Mouse (Mus musculus): ENCODE measurements around the gene Hnrnpm. TPM values are rescaled to one million over a fixed set of nuclear protein-coding genes. Genes with fewer than 3 reads are reported as not detected.
"Not testable (repeated sequence)": the region's sequence is repeated elsewhere in the genome, so short reads cannot be mapped to it uniquely, and the experiment has no call there.

Gene Hnrnpm
- total RNA-seq (2021), result 100 to 1,000 TPM; 127 to 144 TPM

DNA sequence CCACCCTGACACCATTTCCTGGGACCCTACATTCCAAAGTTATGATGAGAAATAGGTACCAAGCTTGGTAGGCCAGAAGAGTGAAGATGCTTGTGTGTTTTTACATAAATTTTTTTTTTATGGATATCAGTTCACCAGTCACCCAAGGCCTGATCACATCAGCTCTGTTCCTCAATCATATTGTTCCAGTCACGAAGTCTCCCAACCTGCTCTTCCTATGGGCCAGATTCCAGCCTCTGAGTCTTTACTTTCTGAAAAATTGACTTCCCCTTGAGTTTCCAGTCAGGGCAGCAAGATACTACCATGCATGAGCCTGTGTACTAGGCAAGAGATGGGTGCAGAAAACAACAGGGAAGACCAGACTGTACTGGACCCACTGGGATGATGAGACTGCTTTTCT, at the start of gene Hnrnpm:
Gene Hnrnpm, minus strand, starts transcription at position 101 of the 400 bp plus-strand sequence.
- intact Hi-C loops (cut with DNase I), result loop anchor here (10.0 kb wide), 1 partner anchor 438 kb away; the partner anchor contains the start of gene Brd2
- no peak for DNase-seq

DNA sequence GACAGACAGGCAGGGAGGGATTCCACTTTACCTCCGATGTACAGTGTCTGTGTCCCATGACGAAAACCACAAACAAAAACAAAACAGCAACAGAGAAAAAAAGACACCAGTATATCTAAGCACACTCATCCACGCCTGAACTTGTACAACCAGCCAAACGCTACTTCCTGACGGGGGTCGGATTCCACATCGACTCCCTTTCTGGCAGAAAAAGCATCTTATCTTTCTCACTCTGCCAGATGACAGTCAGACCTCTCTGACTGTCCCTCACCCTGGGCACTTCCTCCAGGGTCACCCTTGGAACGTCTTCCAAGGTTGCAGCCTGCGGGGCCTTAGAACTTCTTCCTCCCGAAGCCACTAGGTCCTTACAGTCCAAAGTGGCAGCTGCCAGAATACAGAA, 46.9 kb upstream of the Hnrnpm start:
- intact Hi-C loops (cut with DNase I); DNase-seq: not testable (repeated sequence)

DNA sequence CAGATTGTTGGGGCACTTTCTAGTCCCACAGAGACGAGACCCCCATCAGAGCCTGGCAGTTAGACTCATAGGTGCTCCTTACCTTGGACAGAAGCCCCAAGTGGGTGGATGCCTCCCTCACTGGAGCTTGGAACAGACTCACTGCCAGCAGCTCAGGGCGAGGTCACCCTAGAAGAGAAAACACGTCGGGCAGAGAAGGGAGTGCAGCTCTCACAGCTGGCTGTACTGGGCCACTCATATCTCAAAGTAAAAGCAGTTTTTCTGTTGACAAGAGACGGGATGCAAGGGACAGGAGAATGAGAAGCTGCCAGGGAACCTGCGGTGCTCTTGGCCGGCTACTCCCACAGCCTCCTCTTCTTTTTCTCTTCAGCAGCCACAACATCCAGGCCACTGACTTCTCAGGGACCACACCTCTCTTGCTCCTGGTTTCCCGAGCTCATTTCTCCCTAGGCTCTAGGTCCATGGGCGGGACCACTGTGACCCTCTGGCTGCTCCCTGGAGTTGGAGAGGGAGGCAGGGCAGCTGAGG, 46.0 kb upstream of the Hnrnpm start:
- intact Hi-C loops (cut with DNase I), result not testable (repeated sequence)

DNA sequence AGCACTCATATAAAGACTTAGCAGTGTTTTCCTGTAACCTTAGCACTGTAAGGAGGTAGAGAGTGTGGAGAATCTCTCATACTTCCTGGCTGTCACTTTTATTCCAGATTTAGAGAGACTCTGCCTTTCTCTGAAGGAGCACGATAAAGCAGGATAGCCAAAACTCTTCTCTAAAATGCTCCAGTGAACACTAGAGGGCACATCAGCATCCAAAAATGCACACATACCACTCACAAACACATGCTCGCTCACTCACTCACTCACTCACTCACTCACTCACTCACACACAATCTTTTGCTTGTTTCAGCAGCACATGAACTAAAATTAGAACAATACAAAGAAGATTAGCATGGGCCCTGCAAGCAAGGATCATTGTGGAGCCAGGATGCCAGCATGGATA, 42.6 kb upstream of the Hnrnpm start:
- intact Hi-C loops (cut with DNase I), result loop anchor here (2.0 kb wide), 1 partner anchor 74 kb away; no protein-coding TSS in a partner anchor
- DNase-seq, result no peak

More for the DNA sequence above, 46.0 kb upstream of the Hnrnpm start:
- peak in 1 of 2 experiments; percentile 32 for DNase-seq

DNA sequence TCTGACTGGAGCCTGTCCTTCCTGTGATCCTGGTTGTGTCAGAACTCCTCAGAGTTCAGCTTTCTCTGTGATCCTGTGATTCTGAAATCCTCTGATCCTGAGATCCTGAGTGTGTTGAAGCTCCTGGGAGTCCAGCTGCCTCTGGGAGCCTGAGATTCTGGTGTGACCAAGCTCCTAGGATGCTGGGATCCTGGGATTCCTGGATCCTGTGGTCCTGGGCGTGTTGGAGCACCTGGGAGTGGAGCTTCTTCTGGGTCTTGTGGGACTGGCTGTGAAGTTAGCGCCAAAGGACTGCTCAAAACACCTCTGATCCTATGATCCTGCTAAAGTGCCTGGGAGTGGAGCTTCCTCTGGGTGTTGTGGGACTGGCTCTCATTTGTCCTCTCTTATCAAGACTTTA, 41.7 kb upstream of the Hnrnpm start:
- intact Hi-C loops (cut with DNase I), result loop anchor here (2.0 kb wide), 1 partner anchor 74 kb away; no protein-coding TSS in a partner anchor
- no peak for DNase-seq

DNA sequence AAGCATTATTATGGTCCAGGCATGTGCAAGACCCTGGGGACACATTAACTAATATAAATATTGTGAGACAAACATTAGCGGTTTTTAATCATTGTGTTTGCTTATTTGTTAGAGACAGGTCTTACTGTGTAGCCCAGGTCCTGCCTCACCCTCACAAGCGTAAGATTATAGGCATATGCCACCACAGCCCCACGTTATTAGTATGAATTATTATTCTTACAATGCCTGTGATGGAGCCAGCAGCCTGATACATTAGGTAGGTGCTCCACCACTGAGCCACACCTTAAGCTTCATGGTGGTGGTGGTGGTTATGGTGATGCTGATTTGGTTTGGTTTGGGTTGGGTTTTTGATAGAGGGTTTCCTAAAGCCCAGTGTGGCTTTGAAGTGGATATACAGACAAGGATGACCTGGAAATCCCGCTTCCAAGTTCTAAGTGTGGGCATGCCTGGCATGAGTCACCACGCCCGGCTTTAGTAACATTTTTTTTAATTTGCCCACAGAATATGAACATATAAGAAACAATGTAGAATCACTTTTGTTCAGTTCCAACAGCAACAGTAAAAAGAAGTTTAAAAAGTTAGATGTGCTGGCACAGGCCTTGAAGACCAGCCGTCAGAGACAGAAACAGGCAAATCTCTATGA, 33.2 kb upstream of the Hnrnpm start:
- DNase-seq, result no peak
- intact Hi-C loops (cut with DNase I), result loop anchor here (2.0 kb wide), 1 partner anchor 35 kb away; no protein-coding TSS in a partner anchor

DNA sequence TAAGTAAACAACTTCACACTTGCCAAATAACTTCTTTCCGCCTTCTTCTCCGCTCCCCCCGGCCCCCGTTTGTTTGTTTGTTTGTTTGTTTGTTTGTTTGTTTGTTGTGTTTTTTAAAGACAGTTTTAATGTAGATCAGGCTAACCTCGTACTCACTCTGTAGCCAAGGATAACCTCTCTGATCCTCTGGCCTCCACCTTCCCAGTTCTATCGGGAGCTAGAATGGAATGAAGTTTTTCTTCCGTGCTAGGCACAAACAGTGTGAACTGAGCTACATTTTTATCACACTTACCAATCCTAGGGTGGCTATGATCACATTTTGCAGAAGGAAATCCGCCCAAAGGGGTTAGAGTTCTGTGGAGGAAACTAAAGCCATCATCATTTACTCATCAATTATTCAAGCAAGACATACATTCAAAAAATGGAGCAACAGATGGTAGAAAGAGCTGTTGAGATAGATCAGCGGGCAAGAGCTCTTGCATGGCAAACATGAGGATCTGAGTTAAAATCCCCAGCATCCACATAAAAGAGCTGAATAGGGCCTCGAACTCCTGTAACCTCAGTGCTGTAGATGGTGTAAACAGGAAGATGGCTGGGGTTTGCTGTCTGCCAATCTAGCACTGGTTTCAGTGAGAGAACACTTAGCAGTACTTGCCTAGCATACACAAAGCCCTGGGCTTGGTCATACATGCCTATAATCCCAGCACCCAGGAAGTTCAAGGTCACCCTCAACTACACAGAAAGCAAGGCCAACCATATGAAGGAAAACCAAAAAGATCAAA, 32.5 kb upstream of the Hnrnpm start:
- no peak for DNase-seq
- intact Hi-C loops (cut with DNase I), result loop anchor here (2.0 kb wide), 1 partner anchor 34 kb away; no protein-coding TSS in a partner anchor

DNA sequence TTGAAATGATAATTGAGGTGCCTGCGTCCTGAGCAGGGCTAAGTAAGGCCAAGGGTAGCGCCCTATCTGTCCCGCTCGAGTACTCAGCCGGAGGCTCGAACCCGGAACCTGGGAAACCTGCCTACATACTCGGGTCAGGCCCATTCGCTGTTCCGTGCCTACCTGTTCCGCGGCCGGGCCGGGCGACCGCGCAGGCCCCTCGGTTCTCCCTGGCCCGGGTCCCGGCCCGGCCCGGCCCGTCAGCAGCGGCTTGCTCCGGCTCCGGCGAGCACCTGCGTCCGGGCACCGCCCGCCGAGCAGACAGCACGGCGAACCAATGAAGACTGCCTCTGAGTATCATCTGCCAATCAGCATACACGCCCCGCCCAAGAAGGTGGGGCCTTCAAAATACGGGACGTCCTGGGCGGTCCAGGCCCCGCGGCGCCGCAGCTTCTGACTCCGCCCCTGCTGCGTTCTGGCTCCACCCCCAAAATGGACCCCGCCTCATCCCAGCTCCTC, 31.8 kb upstream of the Hnrnpm start, which contains the start of gene March2:
Gene March2, minus strand, starts transcription at position 287 of the 498 bp plus-strand sequence.
- intact Hi-C loops (cut with DNase I), result loop anchor here (2.0 kb wide), 1 partner anchor 34 kb away; no protein-coding TSS in a partner anchor
- peak; percentile 99 for DNase-seq

DNA sequence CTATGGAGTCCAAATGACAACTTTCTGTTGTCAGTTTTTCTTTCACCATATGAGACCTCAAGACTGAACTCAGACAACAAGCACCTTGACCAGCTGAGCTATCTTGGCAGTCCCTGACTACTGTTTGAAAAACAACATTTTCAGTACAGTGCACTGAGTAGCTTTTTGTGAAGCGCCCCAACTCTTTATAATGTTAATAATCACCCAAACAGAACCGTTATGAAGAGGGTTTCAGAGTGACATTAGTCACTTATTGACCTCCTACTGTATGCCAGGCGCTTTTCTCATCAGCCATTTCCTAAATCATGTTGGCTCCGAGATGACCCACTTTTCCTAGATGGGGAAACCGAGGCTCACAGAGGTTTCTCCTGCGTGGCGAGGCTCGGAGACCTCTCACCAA, 31.3 kb upstream of the Hnrnpm start:
- no peak for DNase-seq
- intact Hi-C loops (cut with DNase I), result loop anchor here (2.0 kb wide), 1 partner anchor 33 kb away; no protein-coding TSS in a partner anchor

DNA sequence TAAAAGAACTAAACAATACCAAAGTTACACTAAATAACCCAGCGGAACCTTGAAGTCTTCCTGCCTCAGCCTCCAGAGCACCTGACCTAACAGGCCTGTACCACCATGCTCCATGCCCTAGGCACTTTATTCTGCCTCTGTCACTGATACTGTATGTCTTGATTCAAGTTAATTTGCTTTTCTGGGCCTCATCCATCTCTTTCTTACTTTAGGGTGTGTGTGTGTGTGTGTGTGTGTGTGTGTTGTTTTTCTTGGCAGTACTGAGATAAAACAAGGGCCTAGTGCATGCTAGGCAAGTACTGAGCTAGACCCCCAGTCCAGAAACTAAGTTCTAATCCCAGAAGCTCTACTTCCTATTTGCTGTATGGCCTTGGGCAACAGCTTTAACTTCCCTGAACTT, 30.6 kb upstream of the Hnrnpm start:
- no peak for DNase-seq
- intact Hi-C loops (cut with DNase I), result no loop called here

DNA sequence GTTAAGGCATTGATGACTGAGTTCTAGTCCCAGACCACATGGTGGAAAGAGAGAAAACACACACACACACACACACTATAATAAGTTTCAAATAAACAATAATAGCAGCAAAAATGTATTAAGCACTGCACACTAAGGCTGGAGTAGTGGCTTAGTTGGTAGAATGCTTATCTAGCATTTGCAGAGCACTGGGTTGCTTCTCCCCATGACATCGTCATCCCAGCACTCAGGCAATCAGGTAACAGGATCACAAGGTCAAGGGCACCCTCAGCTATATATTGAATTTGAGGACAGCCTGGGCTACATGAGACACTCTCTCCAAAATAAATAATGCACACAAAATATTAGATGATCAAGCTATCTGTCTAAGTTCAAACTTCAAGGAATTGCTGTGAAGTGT, 28.1 kb upstream of the Hnrnpm start:
- intact Hi-C loops (cut with DNase I), result no loop called here
- no peak for DNase-seq

DNA sequence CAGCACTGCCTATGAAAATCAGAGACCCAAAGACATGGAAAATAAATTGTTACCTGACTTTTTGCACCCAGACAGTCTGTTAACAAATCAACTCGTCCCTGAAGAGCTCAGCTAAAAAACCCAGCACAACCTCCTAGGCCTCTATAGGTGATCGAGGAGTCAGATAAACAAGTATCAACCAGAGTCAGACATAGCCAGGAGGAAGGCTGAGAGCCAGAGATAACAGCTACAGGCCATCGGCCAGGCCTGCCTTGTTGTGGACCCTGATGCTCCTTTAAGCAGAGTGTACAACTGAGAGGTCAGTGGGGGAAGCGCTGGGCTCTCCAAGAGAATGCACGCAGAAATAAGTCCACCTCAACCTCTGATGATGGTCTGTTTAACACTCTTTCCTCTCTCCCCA, 26.6 kb upstream of the Hnrnpm start:
- DNase-seq, result no peak
- intact Hi-C loops (cut with DNase I), result no loop called here

DNA sequence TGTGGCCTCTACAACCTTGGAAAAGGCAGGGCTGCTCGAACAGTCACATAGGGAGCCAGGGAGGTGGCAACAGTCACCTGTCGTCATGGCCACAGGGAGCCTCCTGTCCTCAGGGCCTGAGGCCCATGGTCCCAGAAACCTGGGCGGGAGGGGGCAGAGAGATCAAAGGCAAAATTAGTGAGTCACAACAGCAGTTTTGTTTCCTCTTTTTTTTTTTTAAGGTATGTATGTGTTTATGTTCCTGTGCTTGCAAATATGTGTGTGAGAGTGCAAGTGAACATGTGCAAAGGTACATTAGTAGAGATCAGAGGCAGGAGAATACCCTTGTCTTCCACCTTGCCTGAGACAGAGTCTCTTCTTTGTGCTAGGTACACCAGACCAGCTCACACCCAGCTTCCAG, 23.2 kb upstream of the Hnrnpm start:
- intact Hi-C loops (cut with DNase I), result no loop called here
- no peak for DNase-seq

DNA sequence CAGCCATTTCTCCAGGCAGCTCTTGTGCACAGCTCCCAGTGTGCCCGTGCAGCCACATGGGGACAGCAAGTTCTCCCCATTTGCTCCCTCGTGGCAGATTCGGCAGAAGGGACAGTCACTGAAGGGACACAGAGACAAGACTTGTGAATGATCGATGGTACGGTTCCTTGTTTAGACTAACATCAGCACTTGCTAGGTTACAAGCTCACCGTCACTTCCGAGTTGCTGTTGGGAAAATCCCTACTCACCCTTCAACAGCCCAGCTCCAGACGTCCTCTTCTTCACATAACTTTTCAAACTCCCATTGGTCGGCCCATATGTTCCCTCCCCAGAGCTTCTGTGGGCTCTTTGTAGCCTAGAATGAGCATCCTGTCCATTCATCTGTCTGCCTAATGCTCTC, 16.4 kb upstream of the Hnrnpm start:
- DNase-seq, result no peak
- intact Hi-C loops (cut with DNase I), result no loop called here

DNA sequence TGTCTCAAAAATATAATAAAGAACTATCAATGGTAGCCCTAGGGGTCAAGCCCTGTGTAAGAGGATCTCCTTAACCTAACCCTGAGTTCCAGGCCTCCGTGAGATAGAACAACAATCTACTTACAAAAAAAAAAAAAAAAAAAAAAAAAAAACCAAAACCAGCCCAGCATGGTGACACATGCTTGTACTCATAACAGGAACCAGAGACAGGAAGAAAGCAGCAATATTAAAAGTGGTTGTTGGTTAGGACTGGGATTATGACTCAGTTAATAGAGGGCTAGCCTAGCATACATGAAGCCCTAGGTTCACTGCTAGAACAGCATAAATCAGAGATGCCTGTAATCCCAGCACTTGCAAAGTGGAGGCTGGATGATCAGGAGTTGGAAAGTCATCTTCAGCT, 15.5 kb upstream of the Hnrnpm start:
- intact Hi-C loops (cut with DNase I), result no loop called here
- no peak for DNase-seq

DNA sequence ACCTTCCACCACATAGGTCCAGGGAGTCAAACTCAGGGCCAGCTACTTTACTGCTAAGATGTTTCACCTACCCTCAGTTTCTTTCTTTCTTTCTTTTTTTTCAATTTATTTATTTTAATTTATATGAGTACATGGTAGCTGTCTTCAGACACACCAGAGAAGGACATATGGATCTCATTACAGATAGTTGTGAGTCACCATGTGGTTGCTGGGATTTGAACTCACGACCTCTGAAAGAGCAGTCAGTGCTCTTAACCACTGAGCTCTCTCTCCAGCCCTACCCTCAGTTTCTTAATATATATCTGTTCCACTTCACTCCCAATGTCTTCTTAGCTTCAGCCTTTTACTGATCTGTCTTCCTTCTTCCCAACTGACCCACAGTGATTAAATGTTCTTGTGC, 8.8 kb upstream of the Hnrnpm start:
- no peak for DNase-seq
- intact Hi-C loops (cut with DNase I), result no loop called here

DNA sequence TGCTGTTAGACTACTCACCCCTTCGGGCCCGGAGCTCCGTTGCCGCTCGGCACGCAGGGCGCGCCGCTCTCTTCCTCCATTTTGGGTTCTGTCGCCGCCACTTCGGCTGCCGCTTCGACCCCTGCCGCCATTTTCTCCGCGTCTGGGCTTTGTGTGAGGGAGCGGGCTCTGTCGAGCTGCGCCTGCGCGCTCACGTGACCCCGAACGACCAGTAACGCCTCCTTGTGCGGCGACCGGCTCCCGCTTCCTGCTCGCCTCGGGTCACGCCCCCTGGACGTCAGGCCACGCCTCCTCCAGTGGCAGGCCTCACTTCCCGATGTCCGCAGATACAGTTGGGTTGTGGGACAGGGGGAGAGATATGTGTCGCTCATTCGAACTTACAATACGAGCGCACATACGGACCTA, 1.4 kb downstream of the Hnrnpm start:
- intact Hi-C loops (cut with DNase I), result loop anchor here (2.0 to 10.0 kb wide), 2 partner anchors 34 to 440 kb away; partner anchors contain the start of genes Brd2 and March2
- DNase-seq, result peak; percentile 99

DNA sequence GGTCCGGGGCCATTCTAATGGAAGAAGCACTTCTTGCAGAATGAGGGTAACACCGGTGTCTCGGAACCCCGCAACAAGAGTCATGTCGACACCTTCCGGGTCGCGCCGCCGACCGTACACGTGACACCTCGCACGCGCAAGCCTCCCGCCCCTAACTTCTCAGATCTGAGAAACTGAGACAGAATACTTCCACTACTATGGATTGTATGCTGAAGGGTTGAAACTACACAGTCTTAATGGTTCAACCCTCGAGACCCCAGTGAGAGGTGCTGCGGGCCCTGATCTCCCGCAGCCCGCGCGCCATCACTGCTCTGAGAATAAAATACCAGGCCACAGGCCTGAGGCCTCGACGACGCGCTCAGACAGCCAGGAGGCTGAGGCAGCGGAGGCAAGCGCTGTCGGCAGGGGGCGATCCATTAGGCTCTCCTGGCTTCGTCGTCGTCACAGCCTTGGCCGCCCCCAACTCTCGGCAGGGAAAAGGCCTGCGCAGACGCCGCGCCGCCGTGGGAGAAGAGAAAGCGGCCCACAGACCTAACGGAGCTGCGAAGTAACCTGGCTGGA, 1.9 kb downstream of the Hnrnpm start:
- intact Hi-C loops (cut with DNase I), result loop anchor here (2.0 to 10.0 kb wide), 2 partner anchors 34 to 440 kb away; partner anchors contain the start of genes Brd2 and March2
- peak; percentile 71 to 74 for DNase-seq

DNA sequence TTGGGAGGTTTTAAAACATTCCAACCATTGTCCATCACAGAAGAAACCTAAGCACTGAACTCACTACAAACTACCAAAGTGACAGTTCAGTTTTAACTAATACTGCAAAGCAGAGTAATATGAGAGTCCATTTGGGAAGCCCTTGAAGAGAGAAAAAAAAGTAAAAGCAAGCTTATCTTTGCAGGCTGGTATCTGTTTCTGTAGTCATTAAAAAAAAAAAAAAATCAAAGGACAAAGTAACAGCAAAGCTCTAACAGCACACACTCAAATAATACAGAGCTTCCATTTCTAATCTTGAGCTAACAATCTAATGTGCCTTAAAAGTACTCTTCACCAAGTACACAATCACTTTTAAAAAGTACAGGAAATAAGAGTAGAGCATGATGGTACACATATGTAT, 4.9 kb downstream of the Hnrnpm start:
- no peak for DNase-seq
- intact Hi-C loops (cut with DNase I), result loop anchor here (10.0 kb wide), 1 partner anchor 443 kb away; the partner anchor contains the start of gene Brd2

DNA sequence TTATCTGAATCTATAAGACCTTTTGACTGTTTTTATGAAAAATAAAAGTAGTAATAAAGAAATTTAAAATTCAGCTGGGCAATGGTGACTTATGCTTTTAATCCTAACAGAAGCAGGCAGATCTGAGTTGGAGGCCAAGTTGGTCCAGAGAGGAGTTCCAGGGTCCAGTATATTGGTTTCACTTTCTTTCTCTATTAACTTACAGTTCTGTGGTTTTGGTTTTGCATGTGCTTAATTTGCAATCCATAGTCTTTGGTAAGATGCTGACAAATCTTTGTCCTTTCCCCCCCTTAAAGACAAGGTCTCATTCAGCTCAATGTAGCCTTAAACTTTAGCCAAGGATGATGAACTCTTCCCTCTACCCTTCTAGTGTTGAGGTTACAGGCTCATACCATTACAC, 7.9 kb downstream of the Hnrnpm start:
- no peak for DNase-seq
- intact Hi-C loops (cut with DNase I), result no loop called here

DNA sequence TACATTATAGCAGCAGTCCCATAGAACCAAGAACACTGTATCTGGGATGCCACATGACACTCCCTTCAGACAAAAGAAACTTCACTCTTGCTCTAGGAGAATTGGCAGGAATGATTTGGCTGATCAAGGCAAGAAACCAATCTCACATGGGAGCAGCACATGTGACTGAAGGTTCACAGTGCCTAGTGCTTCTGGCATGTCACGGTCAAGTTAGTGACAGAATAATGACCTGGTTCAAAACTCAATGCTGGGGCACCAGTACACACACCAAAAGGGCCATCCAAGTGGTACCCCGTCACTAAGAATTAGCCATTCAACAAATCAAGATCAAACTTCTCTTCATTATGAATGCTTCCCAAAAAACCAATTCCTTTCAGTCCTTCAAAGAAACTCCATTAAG, 10.6 kb downstream of the Hnrnpm start:
- intact Hi-C loops (cut with DNase I), result no loop called here
- DNase-seq, result no peak

Data from heart, postnatal 10 days (tissue).